Mouse (Mus musculus) left cerebral cortex, postnatal 4 days (tissue): ENCODE measurements around the gene Ddx5. TPM values are rescaled to one million over a fixed set of nuclear protein-coding genes. Genes with fewer than 3 reads are reported as not detected.
A peak's percentile ranks its signal among the peaks of the same experiment; 100 is the strongest.
"Not testable (repeated sequence)": the region's sequence is repeated elsewhere in the genome, so short reads cannot be mapped to it uniquely, and the experiment has no call there.

Experiments
- DNase-seq: peaks from one replicate; pipeline ENCODE4 v3.0.0-alpha.2; 2022
- intact Hi-C: fragments of 180-260 bp; cut with DNase I; formaldehyde crosslinking; loops from one replicate; pipeline ENCODE4 v1.15.1; 2025
- total RNA-seq, 2 experiments: library from RNA; stranded (reverse); gene quantifications; 2 replicates each; pipeline ENCODE4 v1.2.3; 2021

Ddx5 gene
- total RNA-seq, 2 experiments from 2014 or later: 737 to 784 TPM

DNA sequence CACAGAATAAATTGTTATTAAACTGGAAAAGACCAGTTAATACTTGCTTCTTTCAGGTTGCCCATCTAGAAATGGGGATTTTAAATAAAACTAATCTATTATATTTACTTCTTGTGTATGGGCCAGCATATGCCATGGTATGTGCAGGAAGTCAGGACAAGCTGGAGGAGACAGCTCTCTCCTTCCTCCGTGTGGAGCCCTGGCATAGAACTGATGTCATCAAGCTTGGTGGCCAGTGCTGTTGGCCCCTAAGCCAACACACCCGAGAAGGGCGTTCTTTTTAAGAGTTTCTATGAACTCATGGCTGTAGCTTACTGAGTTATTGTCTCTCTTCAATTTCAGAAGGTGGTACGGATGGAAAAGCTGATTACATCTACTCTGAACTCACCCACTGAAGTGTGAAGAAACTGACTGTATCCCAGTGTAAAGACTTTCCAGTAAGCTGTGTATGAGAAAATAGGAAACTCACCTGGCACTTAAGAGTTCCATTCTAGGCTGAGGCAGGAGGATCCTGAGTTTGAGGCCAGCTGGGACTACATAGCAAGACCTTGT lies 22.3 kb downstream of the Ddx5 start:
- intact Hi-C loops: no loop called here
- no peak for DNase-seq

- no peak for DNase-seq
- intact Hi-C loops: no loop called here
Measured at GRCm38 (mm10) chr11:106762800-106763185, 26.2 kb downstream of the Ddx5 start.

DNA sequence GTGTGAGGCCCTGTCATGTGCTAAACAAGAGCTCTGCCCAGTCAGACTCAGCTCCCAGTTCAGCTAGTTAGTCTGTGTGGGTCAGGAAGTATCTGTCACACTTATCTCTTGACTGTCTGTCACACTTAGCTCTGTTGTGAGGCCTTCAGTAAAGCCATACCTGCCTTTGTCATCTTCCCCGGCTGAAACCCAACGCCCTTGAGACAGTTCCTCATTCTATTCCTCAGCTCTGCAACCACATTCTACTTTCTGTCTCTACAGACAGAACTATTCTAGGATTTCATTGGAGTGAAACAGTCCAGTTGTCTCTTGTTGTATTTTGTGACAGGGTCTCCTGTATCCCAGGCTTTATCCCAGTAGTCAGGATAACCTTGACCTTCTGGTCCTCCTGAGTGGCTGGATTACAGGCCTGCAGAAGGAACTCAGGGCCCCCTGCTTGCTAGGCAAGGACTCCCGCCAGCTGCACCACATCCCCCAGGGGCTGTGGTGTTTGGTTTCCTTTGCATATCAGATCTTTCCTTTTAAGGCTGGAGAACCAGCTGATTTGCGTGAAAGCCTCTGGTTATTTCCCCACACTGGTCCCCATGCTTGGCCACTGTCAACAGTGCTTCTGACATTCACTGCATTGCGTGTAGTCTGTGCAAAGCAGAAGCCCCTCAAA lies 26.7 kb downstream of the Ddx5 start:
- intact Hi-C loops: no loop called here
- DNase-seq: no peak

DNA sequence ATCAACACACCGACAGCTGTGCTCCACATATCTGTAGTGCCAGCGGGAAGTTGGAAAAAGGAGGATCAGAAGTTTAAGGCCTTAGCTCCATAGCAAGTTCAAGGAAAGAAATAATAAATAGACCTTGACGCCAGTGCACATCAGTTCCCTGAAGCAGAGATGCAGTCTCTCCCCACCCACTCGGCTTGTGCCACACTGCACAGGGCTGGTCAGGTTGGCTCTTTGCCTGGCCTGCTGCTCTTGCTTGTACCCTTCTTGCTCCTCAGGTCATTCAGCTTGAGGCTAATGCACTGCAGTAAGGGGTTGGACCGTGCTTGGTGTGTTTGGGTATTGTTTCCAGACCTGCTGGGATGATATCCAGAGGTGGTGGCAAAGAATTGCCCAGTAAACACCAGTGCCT lies 28.5 kb downstream of the Ddx5 start:
- intact Hi-C loops: no loop called here
- DNase-seq: peak; percentile 39

- DNase-seq: no peak
- intact Hi-C loops: no loop called here
Measured at GRCm38 (mm10) chr11:106759028-106759427, 30.0 kb downstream of the Ddx5 start.

DNA sequence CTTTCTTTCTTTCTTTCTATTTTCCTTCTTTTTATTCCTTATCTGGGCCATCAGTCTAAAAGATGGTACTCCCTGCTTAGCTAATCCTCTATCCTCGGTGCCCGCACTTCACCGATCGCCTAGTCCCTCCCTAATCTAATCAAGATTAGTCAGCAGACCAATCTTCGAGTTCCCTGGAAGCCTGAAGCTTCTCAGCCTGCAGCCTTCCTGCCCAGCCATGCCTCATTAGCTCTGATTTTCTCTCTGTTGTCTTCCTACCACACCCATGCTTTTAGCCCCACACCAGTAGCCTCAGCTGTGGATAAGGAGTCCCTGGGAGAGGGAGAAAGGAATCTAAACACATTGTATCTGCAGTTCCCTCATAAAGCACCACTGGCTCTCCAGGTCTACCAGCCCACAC lies 33.4 kb downstream of the Ddx5 start:
- no peak for DNase-seq
- intact Hi-C loops: no loop called here

- intact Hi-C loops: no loop called here
- DNase-seq: no peak
Measured at GRCm38 (mm10) chr11:106753314-106753713, 35.7 kb downstream of the Ddx5 start.

DNA sequence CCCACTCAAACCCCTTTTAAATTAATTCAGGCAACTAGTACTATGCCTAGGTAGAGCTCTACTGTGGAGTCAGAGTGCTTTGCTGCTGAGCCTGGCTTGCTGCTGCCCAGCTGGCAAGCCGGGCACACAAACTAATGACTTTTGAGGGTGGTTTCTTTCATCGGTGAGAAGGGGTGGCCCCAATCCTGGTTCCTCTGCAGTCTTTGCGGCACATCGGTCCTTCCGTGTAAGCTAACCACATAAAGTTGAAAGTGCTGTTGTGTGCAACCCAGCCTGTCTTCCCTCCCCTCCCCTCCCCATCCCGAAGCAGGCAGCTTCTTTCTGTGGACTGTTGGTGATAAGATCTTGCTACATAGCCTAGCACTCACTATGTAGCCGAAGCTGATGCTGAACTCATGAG lies 36.9 kb downstream of the Ddx5 start:
- intact Hi-C loops: no loop called here
- no peak for DNase-seq

GRCm38 (mm10) chr11:106751039-106752018 lies 37.7 kb downstream of the Ddx5 start, which contains the start of gene Milr1:
TSS of gene Milr1 (plus strand) at chr11:106751226.
- intact Hi-C loops: no loop called here
- DNase-seq: no peak

GRCm38 (mm10) chr11:106750121-106750751 lies 38.7 kb downstream of the Ddx5 start, which contains the start of gene Pecam1:
TSS of gene Pecam1 (minus strand) at chr11:106750628.
- intact Hi-C loops: no loop called here
- no peak for DNase-seq

DNA sequence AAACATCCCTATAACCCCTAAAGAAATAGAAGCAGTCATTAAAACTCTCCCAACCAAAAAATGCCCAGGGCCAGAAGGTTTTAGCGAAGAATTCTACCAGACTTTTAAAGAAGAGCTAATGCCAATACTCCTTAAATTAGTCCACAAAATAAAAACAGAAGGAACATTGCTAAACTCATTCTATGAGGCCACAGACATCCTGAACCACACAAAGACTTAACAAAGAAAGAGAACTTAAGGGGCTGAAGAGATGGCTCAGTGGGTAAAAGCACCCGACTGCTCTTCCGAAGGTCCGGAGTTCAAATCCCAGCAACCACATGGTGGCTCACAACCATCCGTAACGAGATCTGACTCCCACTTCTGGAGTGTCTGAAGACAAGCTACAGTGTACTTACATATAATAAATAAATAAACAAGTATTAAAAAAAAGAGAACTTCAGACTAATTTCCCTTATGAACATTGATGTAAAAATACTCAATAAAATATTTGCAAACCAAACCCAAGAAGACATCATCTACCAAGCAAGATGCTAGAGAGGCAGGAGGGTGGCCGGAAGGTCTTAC lies 39.3 kb downstream of the Ddx5 start:
- not testable (repeated sequence) for DNase-seq
- intact Hi-C loops: loop anchor here (10.0 kb wide), 1 partner anchor 245 kb away; no protein-coding TSS in a partner anchor

- no peak for DNase-seq
- intact Hi-C loops: loop anchor here (5.0 to 10.0 kb wide), 2 partner anchors 240 to 328 kb away; no protein-coding TSS in a partner anchor
Measured at GRCm38 (mm10) chr11:106744949-106745348, 44.0 kb downstream of the Ddx5 start.

- DNase-seq: no peak
- intact Hi-C loops: loop anchor here (2.0 to 10.0 kb wide), 3 partner anchors 94 to 325 kb away; no protein-coding TSS in a partner anchor
Measured at GRCm38 (mm10) chr11:106742388-106742841, 46.6 kb downstream of the Ddx5 start.

DNA sequence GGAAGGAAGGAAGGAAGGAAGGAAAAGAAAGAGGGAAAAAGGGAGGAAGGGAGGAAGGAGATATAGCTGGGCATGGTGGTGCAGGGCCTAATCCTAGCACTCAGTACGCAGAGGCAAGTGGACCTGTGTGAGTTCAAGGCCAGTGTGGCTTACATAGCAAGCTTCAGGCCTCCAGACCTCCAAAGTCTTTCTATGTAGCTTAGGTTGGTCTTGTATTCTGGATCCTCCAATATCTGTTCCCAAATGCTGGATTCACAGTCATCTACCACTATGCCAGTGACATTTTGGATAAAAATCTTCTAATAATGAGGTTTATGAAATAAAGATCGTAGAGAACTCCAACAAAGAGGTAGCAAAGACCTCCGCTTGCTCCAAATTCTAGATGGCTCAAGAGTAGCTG lies 47.2 kb downstream of the Ddx5 start:
- DNase-seq: no peak
- intact Hi-C loops: loop anchor here (2.0 to 10.0 kb wide), 3 partner anchors 93 to 325 kb away; no protein-coding TSS in a partner anchor

- DNase-seq: peak; percentile 59
- intact Hi-C loops: loop anchor here (5.0 to 10.0 kb wide), 2 partner anchors 236 to 324 kb away; no protein-coding TSS in a partner anchor
Measured at GRCm38 (mm10) chr11:106741232-106741631, 47.8 kb downstream of the Ddx5 start.

DNA sequence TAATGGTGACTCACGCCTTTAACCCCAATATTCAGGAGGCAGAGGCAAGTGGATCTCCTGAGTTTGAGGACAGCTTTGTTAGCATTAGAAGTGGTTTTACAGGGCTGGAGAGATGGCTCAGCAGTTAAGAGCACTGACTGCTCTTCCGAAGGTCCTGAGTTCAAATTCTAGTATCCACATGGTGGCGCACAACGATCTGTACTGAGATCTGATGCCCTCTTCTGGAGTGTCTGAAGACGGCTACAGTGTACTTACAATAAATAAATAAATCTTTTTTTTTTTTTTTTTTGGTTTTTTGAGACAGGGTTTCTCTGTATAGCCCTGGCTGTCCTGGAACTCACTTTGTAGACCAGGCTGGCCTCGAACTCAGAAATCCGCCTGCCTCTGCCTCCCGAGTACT lies 48.3 kb downstream of the Ddx5 start:
- intact Hi-C loops: loop anchor here (5.0 to 10.0 kb wide), 2 partner anchors 236 to 323 kb away; no protein-coding TSS in a partner anchor
- DNase-seq: not testable (repeated sequence)

- intact Hi-C loops: no loop called here
- no peak for DNase-seq
Measured at GRCm38 (mm10) chr11:106739116-106739515, 49.9 kb downstream of the Ddx5 start.

GRCm38 (mm10) chr11:106737178-106737621 lies 51.8 kb downstream of the Ddx5 start:
- intact Hi-C loops: no loop called here
- DNase-seq: peak; percentile 11

GRCm38 (mm10) chr11:106736614-106737013 lies 52.4 kb downstream of the Ddx5 start:
- no peak for DNase-seq
- intact Hi-C loops: no loop called here

GRCm38 (mm10) chr11:106730714-106731113 lies 58.3 kb downstream of the Ddx5 start:
- intact Hi-C loops: no loop called here

More at GRCm38 (mm10) chr11:106730714-106731113, 58.3 kb downstream of the Ddx5 start:
- DNase-seq: no peak
